Mouse (Mus musculus): Measurements from ENCODE around the gene Vinac1. TPM values are rescaled to one million over a fixed set of nuclear protein-coding genes. Genes with fewer than 3 reads are reported as not detected.

Vinac1 gene
- polyA plus RNA-seq, 1 experiment = 0.78 TPM

GRCm38 (mm10) chr2:129065437-129066282, 17.7 kb upstream of the Vinac1 start, which contains the start of gene Ttl:
TSS of gene Ttl (plus strand) at chr2:129065942.
- DNase-seq (ENCODE audit: low read depth) = peak; percentile 87

GRCm38 (mm10) chr2:129061456-129062059, 13.6 kb upstream of the Vinac1 start:
- DNase-seq (ENCODE audit: low read depth) = no peak
- TF ChIP-seq CTCF (IDR thresholded peaks at IDR 0.05; ENCODE audit: borderline replicate concordance, extremely low read depth, insufficient read depth, insufficient read length) (no peak), POLR2A (IDR thresholded peaks at IDR 0.05; ENCODE audit: borderline replicate concordance, extremely low read depth, insufficient read depth, insufficient read length, poor library complexity, severe bottlenecking) (no peak)

More at GRCm38 (mm10) chr2:129065437-129066282, 17.7 kb upstream of the Vinac1 start, which contains the start of gene Ttl:
- TF ChIP-seq POLR2A (IDR thresholded peaks at IDR 0.05; ENCODE audit: borderline replicate concordance, extremely low read depth, insufficient read depth, insufficient read length, poor library complexity, severe bottlenecking) = peak; percentile 90
- no peak for TF ChIP-seq CTCF (IDR thresholded peaks at IDR 0.05; ENCODE audit: borderline replicate concordance, extremely low read depth, insufficient read depth, insufficient read length)

- DNase-seq (ENCODE audit: low read depth) = no peak
- no peak for TF ChIP-seq POLR2A (IDR thresholded peaks at IDR 0.05; ENCODE audit: borderline replicate concordance, extremely low read depth, insufficient read depth, insufficient read length, poor library complexity, severe bottlenecking)
- TF ChIP-seq CTCF (IDR thresholded peaks at IDR 0.05; ENCODE audit: borderline replicate concordance, extremely low read depth, insufficient read depth, insufficient read length) = no peak
These were observed 10.0 kb upstream of the Vinac1 start for GRCm38 (mm10) chr2:129057920-129058361.

GRCm38 (mm10) chr2:129057256-129057655, 9.3 kb upstream of the Vinac1 start:
- no peak for TF ChIP-seq CTCF (IDR thresholded peaks at IDR 0.05; ENCODE audit: borderline replicate concordance, extremely low read depth, insufficient read depth, insufficient read length)
- no peak for TF ChIP-seq POLR2A (IDR thresholded peaks at IDR 0.05; ENCODE audit: borderline replicate concordance, extremely low read depth, insufficient read depth, insufficient read length, poor library complexity, severe bottlenecking)
- DNase-seq (ENCODE audit: low read depth) = no peak

GRCm38 (mm10) chr2:129056597-129056996, 8.6 kb upstream of the Vinac1 start:
- DNase-seq (ENCODE audit: low read depth) = peak; percentile 33
- no peak for TF ChIP-seq POLR2A (IDR thresholded peaks at IDR 0.05; ENCODE audit: borderline replicate concordance, extremely low read depth, insufficient read depth, insufficient read length, poor library complexity, severe bottlenecking)
- peak; percentile 40; the same call in 1 of the 2 replicates for TF ChIP-seq CTCF (IDR thresholded peaks at IDR 0.05; ENCODE audit: borderline replicate concordance, extremely low read depth, insufficient read depth, insufficient read length)

- no peak for TF ChIP-seq CTCF (IDR thresholded peaks at IDR 0.05; ENCODE audit: borderline replicate concordance, extremely low read depth, insufficient read depth, insufficient read length)
- no peak for TF ChIP-seq POLR2A (IDR thresholded peaks at IDR 0.05; ENCODE audit: borderline replicate concordance, extremely low read depth, insufficient read depth, insufficient read length, poor library complexity, severe bottlenecking)
- no peak for DNase-seq (ENCODE audit: low read depth)
These were observed 7.8 kb upstream of the Vinac1 start for GRCm38 (mm10) chr2:129055741-129056140.

GRCm38 (mm10) chr2:129052451-129052983, 4.5 kb upstream of the Vinac1 start:
- DNase-seq (ENCODE audit: low read depth) = no peak
- no peak for TF ChIP-seq POLR2A (IDR thresholded peaks at IDR 0.05; ENCODE audit: borderline replicate concordance, extremely low read depth, insufficient read depth, insufficient read length, poor library complexity, severe bottlenecking)
- TF ChIP-seq CTCF (IDR thresholded peaks at IDR 0.05; ENCODE audit: borderline replicate concordance, extremely low read depth, insufficient read depth, insufficient read length) = no peak

GRCm38 (mm10) chr2:129046846-129047196, 1.2 kb downstream of the Vinac1 start:
- TF ChIP-seq CTCF (IDR thresholded peaks at IDR 0.05; ENCODE audit: borderline replicate concordance, extremely low read depth, insufficient read depth, insufficient read length) (no peak), POLR2A (IDR thresholded peaks at IDR 0.05; ENCODE audit: borderline replicate concordance, extremely low read depth, insufficient read depth, insufficient read length, poor library complexity, severe bottlenecking) (no peak)
- DNase-seq (ENCODE audit: low read depth) = no peak

- no peak for TF ChIP-seq CTCF (IDR thresholded peaks at IDR 0.05; ENCODE audit: borderline replicate concordance, extremely low read depth, insufficient read depth, insufficient read length)
- no peak for TF ChIP-seq POLR2A (IDR thresholded peaks at IDR 0.05; ENCODE audit: borderline replicate concordance, extremely low read depth, insufficient read depth, insufficient read length, poor library complexity, severe bottlenecking)
- no peak for DNase-seq (ENCODE audit: low read depth)
These were observed 1.7 kb downstream of the Vinac1 start for GRCm38 (mm10) chr2:129046172-129046845.

GRCm38 (mm10) chr2:129040567-129040966, 7.4 kb downstream of the Vinac1 start:
- no peak for DNase-seq (ENCODE audit: low read depth)
- TF ChIP-seq POLR2A (IDR thresholded peaks at IDR 0.05; ENCODE audit: borderline replicate concordance, extremely low read depth, insufficient read depth, insufficient read length, poor library complexity, severe bottlenecking) (no peak), CTCF (IDR thresholded peaks at IDR 0.05; ENCODE audit: borderline replicate concordance, extremely low read depth, insufficient read depth, insufficient read length) (no peak)

All from brain, embryonic 14.5 days (tissue).